Mouse (Mus musculus) liver, adult 2 months (tissue): ENCODE data around the gene Ebp. TPM values are rescaled to one million over a fixed set of nuclear protein-coding genes. Genes with fewer than 3 reads are reported as not detected.

Experiments used
- DNase-seq: peaks from one replicate; pipeline ENCODE4 v3.0.0-alpha.2; 2011; ENCODE audit warnings: low read depth, low spot score; ENCODE audit errors: extremely low read depth
- H3K27ac ChIP-seq: fragments of 200-500 bp; replicated peaks from 2 replicates; pipeline ENCODE4 v1.5.1; 2012; ENCODE audit warnings: low read depth, mild to moderate bottlenecking, control low read depth, inconsistent platforms, low read length; ENCODE audit not compliant: insufficient read depth
- H3K27me3 ChIP-seq: fragments of 200-500 bp; 2 replicates; pipeline ENCODE4 v1.6.1; 2012; ENCODE audit warnings: mild to moderate bottlenecking, moderate library complexity, low read length, inconsistent platforms; ENCODE audit not compliant: control insufficient read depth, insufficient read depth
- H3K36me3 ChIP-seq: fragments of 200-500 bp; 2 replicates; pipeline ENCODE4 v1.6.1; 2012; ENCODE audit warnings: low read length, inconsistent platforms; ENCODE audit not compliant: control insufficient read depth, insufficient read depth
- H3K4me1 ChIP-seq: fragments of 200-500 bp; 2 replicates; pipeline ENCODE4 v1.6.1; 2011; ENCODE audit warnings: low read length; ENCODE audit not compliant: control insufficient read depth, insufficient read depth
- H3K4me3 ChIP-seq: fragments of 200-500 bp; 2 replicates; pipeline ENCODE4 v1.5.1; 2011; ENCODE audit warnings: low read depth, mild to moderate bottlenecking, control low read depth, low read length, moderate library complexity; ENCODE audit not compliant: insufficient read depth
- H3K79me2 ChIP-seq: fragments of 200-500 bp; 2 replicates; pipeline ENCODE4 v1.6.1; 2012; ENCODE audit warnings: inconsistent platforms, mild to moderate bottlenecking, low read length, moderate library complexity; ENCODE audit not compliant: control insufficient read depth, insufficient read depth
- H3K9ac ChIP-seq: fragments of 200-500 bp; 2 replicates; pipeline ENCODE4 v1.6.1; 2012; ENCODE audit warnings: low read depth, mild to moderate bottlenecking, control low read depth, inconsistent platforms, low read length
- CTCF ChIP-seq: fragments of 200-500 bp; IDR thresholded peaks from 2 replicates; pipeline ENCODE4 v1.5.1; 2011; ENCODE audit warnings: low read depth, low read length, control low read depth
- POLR2A ChIP-seq: fragments of 200-500 bp; IDR thresholded peaks from 2 replicates; pipeline ENCODE4 v1.6.1; 2011; ENCODE audit warnings: low read length, control low read depth; ENCODE audit not compliant: insufficient read depth; ENCODE audit errors: extremely low read depth
- WGBS: fragments of 180-500 bp; shearing (Covaris S2); methylation state at CpG from one replicate; pipeline ENCODE4 v1.1.7; 2018; 5-methylcytosine and 5-hydroxymethylcytosine counted together
- polyA plus RNA-seq: library from polyadenylated mRNA; depleted of rRNA; stranded (reverse); fragments of >200 nt; gene quantifications from 2 replicates; pipeline ENCODE4 v1.2.3, GENCODE M21; 2012; rRNA removed
- total RNA-seq: library from RNA; depleted of rRNA; stranded (reverse); fragments of >200 nt; gene quantifications from 2 replicates; pipeline ENCODE4 v1.2.3, GENCODE M21; 2014; rRNA removed

Ebp gene
- total and polyA plus RNA-seq, 2 experiments, result 243 to 605 TPM

- H3K36me3 ChIP-seq, result peaks cover 34% of the 10 kb centered on the region
- H3K9ac ChIP-seq, result no peak overlapping the region
- TF ChIP-seq POLR2A (no peak), CTCF (no peak)
- peaks cover 4% of the 10 kb centered on the region; the same call in 1 of the 2 replicates for H3K4me1 ChIP-seq
- 100% methylated on average over 2 of the region's 2 CpGs for WGBS
- H3K79me2 ChIP-seq, result 0 out of 2 replicates have a peak, but pooled peaks cover 3% of the 10 kb centered on the region
- DNase-seq, result no peak
- H3K27me3 ChIP-seq, result no peaks in the 10 kb centered on the region
- no peak overlapping the region for H3K4me3 ChIP-seq
- H3K27ac ChIP-seq, result no peak overlapping the region
These were observed 52.9 kb downstream of the Ebp start for GRCm38 (mm10) chrX:8140446-8140845.

- Histone ChIP-seq H3K27me3 (no peaks in the 10 kb centered on the region), H3K4me3 (no peak overlapping the region), H3K79me2 (0 out of 2 replicates have a peak, but pooled peaks cover 3% of the 10 kb centered on the region), H3K36me3 (peaks cover 34% of the 10 kb centered on the region), H3K27ac (no peak overlapping the region), H3K4me1 (peaks cover 3% of the 10 kb centered on the region; the same call in 1 of the 2 replicates), H3K9ac (no peak overlapping the region)
- WGBS, result 42% methylated on average over 1 of the region's 1 CpGs
- DNase-seq, result no peak
- TF ChIP-seq CTCF (no peak), POLR2A (no peak)
These were observed 53.8 kb downstream of the Ebp start for GRCm38 (mm10) chrX:8139480-8139879.

- peaks cover 2% of the 10 kb centered on the region; the same call in 1 of the 2 replicates for H3K79me2 ChIP-seq
- no peaks in the 10 kb centered on the region for H3K27me3 ChIP-seq
- no peak overlapping the region for H3K9ac ChIP-seq
- no peaks in the 10 kb centered on the region for H3K4me1 ChIP-seq
- no peak overlapping the region for H3K27ac ChIP-seq
- peaks cover 13% of the 10 kb centered on the region for H3K36me3 ChIP-seq
- peak; percentile 17 for DNase-seq
- TF ChIP-seq POLR2A, result no peak
- TF ChIP-seq CTCF, result no peak
- 50% methylated on average over 2 of the region's 2 CpGs for WGBS
- H3K4me3 ChIP-seq, result no peak overlapping the region
These were observed 57.4 kb downstream of the Ebp start for GRCm38 (mm10) chrX:8135886-8136285.

Other genes starting within 250 kb of the Ebp start
- gene Hdac6, start 245.6 kb downstream of the Ebp start, total RNA-seq, result 9.8 and 13.3 TPM in 2 replicates
- gene Hdac6, start 245.6 kb downstream of the Ebp start, polyA plus RNA-seq, result 17.5 and 19.8 TPM in 2 replicates
- 0.09 TPM in 1 of 2 replicates, not detected in the other for gene Gata1, start 215.4 kb downstream of the Ebp start, total RNA-seq
- gene Gata1, start 215.4 kb downstream of the Ebp start, polyA plus RNA-seq, result 0.06 TPM in 1 of 2 replicates, not detected in the other
- gene Glod5, start 175.0 kb downstream of the Ebp start, total RNA-seq, result not detected in 2 replicates
- gene Glod5, start 175.0 kb downstream of the Ebp start, polyA plus RNA-seq, result not detected in 2 replicates
- 3.5 and 4.6 TPM in 2 replicates for gene Suv39h1, start 118.8 kb downstream of the Ebp start, total RNA-seq
- 4.3 and 4.4 TPM in 2 replicates for gene Suv39h1, start 118.8 kb downstream of the Ebp start, polyA plus RNA-seq
- gene Was, start 103.0 kb downstream of the Ebp start, total RNA-seq, result 1.6 and 2.2 TPM in 2 replicates
- 0.83 and 1.7 TPM in 2 replicates for gene Was, start 103.0 kb downstream of the Ebp start, polyA plus RNA-seq
- 16.7 and 18.5 TPM in 2 replicates for gene Wdr13, start 60.6 kb downstream of the Ebp start, total RNA-seq
- gene Wdr13, start 60.6 kb downstream of the Ebp start, polyA plus RNA-seq, result 44.1 and 49.8 TPM in 2 replicates
- 61.7 and 67.0 TPM in 2 replicates for gene Rbm3, start 47.6 kb downstream of the Ebp start, total RNA-seq
- gene Rbm3, start 47.6 kb downstream of the Ebp start, polyA plus RNA-seq, result 13.2 and 24.3 TPM in 2 replicates
- gene Tbc1d25, start 17.3 kb downstream of the Ebp start, total RNA-seq, result 0.92 and 1.9 TPM in 2 replicates
- gene Tbc1d25, start 17.3 kb downstream of the Ebp start, polyA plus RNA-seq, result 6.3 and 8.9 TPM in 2 replicates
- 1.9 and 2.7 TPM in 2 replicates for gene Porcn, start 13.0 kb upstream of the Ebp start, total RNA-seq
- 8.8 and 12.6 TPM in 2 replicates for gene Porcn, start 13.0 kb upstream of the Ebp start, polyA plus RNA-seq
- gene Ftsj1, start 58.9 kb upstream of the Ebp start, total RNA-seq, result 11.0 and 16.8 TPM in 2 replicates
- 29.9 and 31.1 TPM in 2 replicates for gene Ftsj1, start 58.9 kb upstream of the Ebp start, polyA plus RNA-seq
- gene Slc38a5, start 77.6 kb upstream of the Ebp start, total RNA-seq, result 0.18 and 0.20 TPM in 2 replicates
- gene Slc38a5, start 77.6 kb upstream of the Ebp start, polyA plus RNA-seq, result 0.22 and 0.24 TPM in 2 replicates
- gene Ssxb10, start 133.9 kb upstream of the Ebp start, total RNA-seq, result not detected in 2 replicates
- gene Ssxb10, start 133.9 kb upstream of the Ebp start, polyA plus RNA-seq, result not detected in 2 replicates
- not detected in 2 replicates for gene Ssxb9, start 173.5 kb upstream of the Ebp start, total RNA-seq
- not detected in 2 replicates for gene Ssxb9, start 173.5 kb upstream of the Ebp start, polyA plus RNA-seq
- gene Ssxb1, start 219.8 kb upstream of the Ebp start, total RNA-seq, result not detected in 2 replicates
- gene Ssxb1, start 219.8 kb upstream of the Ebp start, polyA plus RNA-seq, result not detected in 2 replicates